Mouse (Mus musculus): Measurements from ENCODE around the gene Acyp1. TPM values are rescaled to one million over a fixed set of nuclear protein-coding genes. Genes with fewer than 3 reads are reported as not detected.

The Acyp1 gene
- 32.5 TPM for polyA plus RNA-seq (2017; shearing (Covaris generic))

DNA sequence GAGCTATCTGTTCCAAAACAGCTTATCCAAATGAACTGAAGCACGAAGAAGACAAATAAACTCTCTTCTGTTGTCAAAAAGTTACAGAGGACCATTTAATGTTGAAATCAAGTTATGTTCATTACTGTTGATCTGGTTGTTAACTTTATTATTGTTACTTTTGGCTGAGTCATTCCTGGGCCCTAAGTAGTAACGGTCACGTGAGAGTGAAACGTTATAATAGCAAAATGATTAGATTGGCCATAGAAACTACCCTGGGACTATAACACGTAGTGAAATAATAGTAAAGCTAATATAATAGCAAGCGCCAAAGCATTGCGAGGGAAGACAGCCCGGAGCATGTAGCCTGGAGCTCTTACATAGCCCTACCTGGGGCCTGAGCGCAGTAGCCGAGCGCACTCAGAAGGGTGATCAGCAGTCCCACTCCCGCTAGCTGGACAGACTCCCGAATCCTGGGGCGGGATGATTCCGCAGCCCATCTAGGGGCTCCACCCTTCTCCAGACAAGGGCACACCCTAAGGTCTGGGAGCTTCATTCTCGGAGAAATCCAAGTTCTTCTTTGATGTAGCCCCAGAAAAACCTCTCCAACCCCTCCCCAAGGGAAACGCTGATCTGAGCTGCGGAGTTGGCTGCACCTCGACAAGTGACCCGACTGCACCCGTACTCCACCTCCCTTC lies at the start of gene Acyp1:
Gene Acyp1, minus strand, starts transcription at position 630 of the 677 bp plus-strand sequence.

GRCm38 (mm10) chr12:85288486-85289156 lies 383 bp upstream of the Acyp1 start, which contains the start of gene Zc2hc1c:
Gene Zc2hc1c, plus strand, starts transcription at chr12:85288591.

GRCm38 (mm10) chr12:85270319-85270718 lies 17.9 kb downstream of the Acyp1 start, which contains the start of gene Mlh3:
Gene Mlh3, minus strand, starts transcription at chr12:85270599.

Other genes with a start within 250 kb of the Acyp1 start
- gene Prox2, start 177.7 kb downstream of the Acyp1 start, polyA plus RNA-seq (2017; shearing (Covaris generic)): 3.9 TPM
- 124 TPM for gene Dlst, start 177.6 kb downstream of the Acyp1 start, polyA plus RNA-seq (2017; shearing (Covaris generic))
- gene Rps6kl1, start 137.2 kb downstream of the Acyp1 start, polyA plus RNA-seq (2017; shearing (Covaris generic)): 2.2 TPM
- gene Pgf, start 110.6 kb downstream of the Acyp1 start, polyA plus RNA-seq (2017; shearing (Covaris generic)): not detected
- 92.5 TPM for gene Eif2b2, start 69.0 kb downstream of the Acyp1 start, polyA plus RNA-seq (2017; shearing (Covaris generic))
- gene Mlh3, start 17.8 kb downstream of the Acyp1 start, polyA plus RNA-seq (2017; shearing (Covaris generic)): 6.7 TPM
- gene Zc2hc1c, start 153 bp upstream of the Acyp1 start, polyA plus RNA-seq (2017; shearing (Covaris generic)): 0.25 TPM
- gene Nek9, start 50.9 kb upstream of the Acyp1 start, polyA plus RNA-seq (2017; shearing (Covaris generic)): 27.8 TPM
- 239 TPM for gene Tmed10, start 86.4 kb upstream of the Acyp1 start, polyA plus RNA-seq (2017; shearing (Covaris generic))
- gene Fos, start 185.5 kb upstream of the Acyp1 start, polyA plus RNA-seq (2017; shearing (Covaris generic)): 97.3 TPM